Mouse (Mus musculus) CH12.LX (cell line): Measurements from ENCODE around the gene Rhbdf2. TPM values are rescaled to one million over a fixed set of nuclear protein-coding genes. Genes with fewer than 3 reads are reported as not detected.

Experiments
- DNase-seq: peaks from one replicate; pipeline ENCODE4 v3.0.0-alpha.2; 2013; ENCODE audit errors: extremely low read depth
- H3K27ac ChIP-seq: 2 replicates; pipeline ENCODE4 v1.5.1; 2012; ENCODE audit warnings: low read depth, mild to moderate bottlenecking, control low read depth, moderate library complexity; ENCODE audit not compliant: insufficient read depth
- H3K27me3 ChIP-seq: replicated peaks from 2 replicates; pipeline ENCODE3; 2012; ENCODE audit warnings: inconsistent platforms
- H3K36me3 ChIP-seq, 2 experiments: replicated peaks in 1 of 2; 2 replicates each; pipeline versions ENCODE3 to v1.6.1; 2012; ENCODE audit warnings: inconsistent platforms in 1 of 2, low read length in 1 of 2, mild to moderate bottlenecking in 1 of 2, mixed read lengths in 1 of 2, moderate library complexity in 1 of 2; ENCODE audit not compliant: control insufficient read depth in 1 of 2, insufficient read depth in 1 of 2
- H3K4me1 ChIP-seq, 2 experiments: 2 replicates each; pipeline ENCODE4 v1.6.1; 2012; ENCODE audit warnings: inconsistent platforms in 1 of 2, moderate library complexity in 1 of 2; ENCODE audit not compliant: insufficient read depth in 2 of 2, control insufficient read depth in 1 of 2
- H3K4me2 ChIP-seq: 2 replicates; pipeline ENCODE4 v1.6.1; 2012; ENCODE audit warnings: low read depth, mild to moderate bottlenecking, control low read depth; ENCODE audit not compliant: poor library complexity, insufficient read depth, severe bottlenecking
- H3K4me3 ChIP-seq, 3 experiments: fragments of 150-350 bp in 1 of 3; sonication (generic) in 1 of 3; replicated peaks in 1 of 3; 2 replicates each; pipeline versions ENCODE3 to v1.5.1; 2011 to 2012; ENCODE audit warnings: low read depth in 2 of 3, low read length in 2 of 3, mild to moderate bottlenecking in 2 of 3, moderate library complexity in 2 of 3, control low read depth in 1 of 3, improper control_type of control experiment in 1 of 3, inconsistent platforms in 1 of 3, mixed read lengths in 1 of 3; ENCODE audit not compliant: poor library complexity in 1 of 3
- H3K79me2 ChIP-seq: replicated peaks from 2 replicates; pipeline ENCODE4 v1.6.1; 2012; ENCODE audit warnings: mild to moderate bottlenecking, moderate library complexity; ENCODE audit not compliant: control insufficient read depth, poor library complexity, insufficient read depth, severe bottlenecking; ENCODE audit errors: extremely low read depth
- H3K9ac ChIP-seq: 2 replicates; pipeline ENCODE4 v1.6.1; 2012; ENCODE audit warnings: low read depth, mild to moderate bottlenecking, control low read depth, moderate library complexity; ENCODE audit not compliant: insufficient read depth
- H3K9me3 ChIP-seq: replicated peaks from 2 replicates; pipeline ENCODE3; 2012; ENCODE audit warnings: low read length, inconsistent platforms, mixed read lengths
- BHLHE40 ChIP-seq: IDR thresholded peaks from 2 replicates; pipeline ENCODE4 v1.6.1; 2011; ENCODE audit warnings: mild to moderate bottlenecking, low read depth, low read length, improper control_type of control experiment
- CHD1 ChIP-seq: IDR thresholded peaks from 2 replicates; pipeline ENCODE4 v1.6.1; 2012; ENCODE audit warnings: low read depth, low read length, improper control_type of control experiment, inconsistent platforms
- CHD2 ChIP-seq: IDR thresholded peaks from 2 replicates; pipeline ENCODE4 v1.6.1; 2011; ENCODE audit warnings: low read length, improper control_type of control experiment
- E2F4 ChIP-seq: IDR thresholded peaks from 2 replicates; pipeline ENCODE4 v1.6.1; 2011; ENCODE audit warnings: low read depth, low read length, improper control_type of control experiment; ENCODE audit not compliant: insufficient replicate concordance
- EP300 ChIP-seq: IDR thresholded peaks from 2 replicates; pipeline ENCODE4 v1.6.1; 2011; ENCODE audit warnings: low read length, improper control_type of control experiment
- ETS1 ChIP-seq: conservative IDR thresholded peaks from 2 replicates; pipeline ENCODE4 v1.6.1; 2012; ENCODE audit warnings: low read depth, mild to moderate bottlenecking, inconsistent platforms, low read length, improper control_type of control experiment, moderate library complexity
- GABPA ChIP-seq: IDR thresholded peaks from 2 replicates; pipeline ENCODE4 v1.6.1; 2012; ENCODE audit warnings: low read depth, low read length, improper control_type of control experiment, inconsistent platforms; ENCODE audit not compliant: insufficient replicate concordance
- HCFC1 ChIP-seq: IDR thresholded peaks from 2 replicates; pipeline ENCODE4 v1.6.1; 2012; ENCODE audit warnings: low read depth, mild to moderate bottlenecking, inconsistent platforms, low read length, improper control_type of control experiment
- JUN ChIP-seq: IDR thresholded peaks from 2 replicates; pipeline ENCODE4 v1.6.1; 2011; ENCODE audit warnings: low read depth, mild to moderate bottlenecking, low read length, improper control_type of control experiment, moderate library complexity; ENCODE audit not compliant: insufficient read depth
- JUND ChIP-seq: conservative IDR thresholded peaks from 2 replicates; pipeline ENCODE4 v1.6.1; 2011; ENCODE audit warnings: low read depth, low read length, improper control_type of control experiment
- MAFK ChIP-seq: IDR thresholded peaks from 2 replicates; pipeline ENCODE4 v1.6.1; 2011; ENCODE audit warnings: low read length, improper control_type of control experiment; ENCODE audit not compliant: insufficient replicate concordance
- MAX ChIP-seq: IDR thresholded peaks from 2 replicates; pipeline ENCODE4 v1.6.1; 2011; ENCODE audit warnings: low read length, improper control_type of control experiment
- MEF2A ChIP-seq: IDR thresholded peaks from 2 replicates; pipeline ENCODE4 v1.6.1; 2014; ENCODE audit warnings: low read depth, mild to moderate bottlenecking, inconsistent platforms, low read length, improper control_type of control experiment, borderline replicate concordance
- MXI1 ChIP-seq: IDR thresholded peaks from 2 replicates; pipeline ENCODE4 v1.6.1; 2011; ENCODE audit warnings: mild to moderate bottlenecking, low read depth, low read length, improper control_type of control experiment
- NELFE ChIP-seq: IDR thresholded peaks from 2 replicates; pipeline ENCODE4 v1.6.1; 2011; ENCODE audit warnings: low read depth, low read length, improper control_type of control experiment
- NRF1 ChIP-seq: IDR thresholded peaks from 2 replicates; pipeline ENCODE4 v1.6.1; 2014; ENCODE audit warnings: low read depth, mild to moderate bottlenecking, inconsistent platforms, low read length, improper control_type of control experiment, moderate library complexity
- PAX5 ChIP-seq: IDR thresholded peaks from 2 replicates; pipeline ENCODE4 v1.6.1; 2012; ENCODE audit warnings: low read length, inconsistent platforms, mixed read lengths
- POLR2A ChIP-seq: IDR thresholded peaks from 2 replicates; pipeline ENCODE4 v1.6.1; 2011; ENCODE audit warnings: low read depth, mild to moderate bottlenecking, improper control_type of control experiment, low read length
- POLR2AphosphoS2 ChIP-seq: IDR thresholded peaks from 2 replicates; pipeline ENCODE4 v1.6.1; 2011; ENCODE audit warnings: low read depth, low read length, improper control_type of control experiment
- RAD21 ChIP-seq: IDR thresholded peaks from 2 replicates; pipeline ENCODE4 v1.6.1; 2011; ENCODE audit warnings: low read depth, mild to moderate bottlenecking, low read length, improper control_type of control experiment, moderate library complexity
- RCOR1 ChIP-seq: conservative IDR thresholded peaks from 2 replicates; pipeline ENCODE4 v1.6.1; 2012; ENCODE audit warnings: low read depth, mild to moderate bottlenecking, inconsistent platforms, low read length, improper control_type of control experiment
- SIN3A ChIP-seq: IDR thresholded peaks from 2 replicates; pipeline ENCODE4 v1.6.1; 2012; ENCODE audit warnings: low read length, improper control_type of control experiment, inconsistent platforms
- SMC3 ChIP-seq: IDR thresholded peaks from 2 replicates; pipeline ENCODE4 v1.6.1; 2011; ENCODE audit warnings: low read depth, low read length, improper control_type of control experiment
- TCF12 ChIP-seq: IDR thresholded peaks from 2 replicates; pipeline ENCODE4 v1.6.1; 2014; ENCODE audit warnings: low read depth, mild to moderate bottlenecking, inconsistent platforms, low read length, improper control_type of control experiment
- UBTF ChIP-seq: IDR thresholded peaks from 2 replicates; pipeline ENCODE4 v1.6.1; 2012; ENCODE audit warnings: low read depth, mild to moderate bottlenecking, inconsistent platforms, low read length, improper control_type of control experiment, moderate library complexity
- USF1 ChIP-seq: IDR thresholded peaks from 2 replicates; pipeline ENCODE4 v1.6.1; 2014; ENCODE audit warnings: low read depth, mild to moderate bottlenecking, inconsistent platforms, low read length, improper control_type of control experiment
- ZC3H11A ChIP-seq: IDR thresholded peaks from 2 replicates; pipeline ENCODE4 v1.6.1; 2012; ENCODE audit warnings: low read depth, mild to moderate bottlenecking, inconsistent platforms, low read length, improper control_type of control experiment
- ZNF384 ChIP-seq: IDR thresholded peaks from 2 replicates; pipeline ENCODE4 v1.6.1; 2012; ENCODE audit warnings: low read depth, low read length, improper control_type of control experiment, inconsistent platforms
- dilution Hi-C: fragments of 300-500 bp; cut with MboI; formaldehyde crosslinking; loops from 2 replicates; pipeline ENCODE4 v1.14.3; 2020; ENCODE audit warnings: low sequenced_read_pairs; ENCODE audit not compliant: extremely low pct_unique_long_range_greater_than_20kb, extremely low pct_ligation_motif_present
- in situ Hi-C: fragments of 300-500 bp; cut with MboI; formaldehyde crosslinking; loops from 3 replicates; pipeline ENCODE4 v1.14.3; 2019; ENCODE audit warnings: low sequenced_read_pairs, low pct_ligation_motif_present, low pct_unique_long_range_greater_than_20kb, mixed read lengths
- polyA plus RNA-seq: library from polyadenylated mRNA; unstranded; fragments of >175 nt; gene quantifications from 2 replicates; pipeline ENCODE4 v1.2.1, GENCODE M21; 2012; ENCODE audit warnings: low read depth; ENCODE audit not compliant: insufficient read length
- total RNA-seq, 2 experiments: library from RNA; depleted of rRNA; stranded (reverse); fragments of 300-350 nt in 1 of 2; fragments of >200 nt in 1 of 2; gene quantifications; 2 replicates each; pipeline ENCODE4 v1.2.3; 2012 to 2014

The Rhbdf2 gene
- total and polyA plus RNA-seq, 3 experiments = 3.1 to 14.7 (median 12.1) TPM

DNA sequence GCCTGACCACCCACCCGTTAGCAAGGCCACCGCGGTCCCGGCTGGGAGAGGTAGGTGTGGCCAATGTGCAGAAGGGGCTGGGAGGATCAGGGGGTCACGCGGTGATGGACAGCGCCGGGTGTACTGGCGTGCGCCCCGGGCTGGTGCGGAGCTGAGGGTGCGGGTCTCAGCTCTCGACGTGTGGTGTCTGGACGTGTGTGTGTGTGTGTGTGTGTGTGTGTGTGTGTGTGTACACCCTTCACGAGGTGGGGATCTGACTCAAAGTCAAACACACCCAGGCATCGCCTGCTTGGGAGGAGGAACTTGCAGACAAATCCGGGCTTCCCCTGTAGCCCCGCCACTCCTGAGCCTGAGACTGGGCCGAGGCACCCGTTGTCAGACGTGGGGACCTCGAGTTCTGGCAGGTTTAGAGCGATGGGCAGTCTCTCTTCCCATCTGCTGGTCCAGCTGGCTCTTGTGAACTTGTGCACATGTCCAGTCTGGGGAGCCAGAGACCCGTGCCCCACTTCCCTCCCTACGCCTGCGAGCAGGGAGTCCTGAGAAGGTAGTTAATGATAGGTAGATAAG is 27.5 kb upstream of the Rhbdf2 start, which contains the start of gene Cygb:
Gene Cygb (minus strand): TSS at position 59 of the 567 bp plus-strand sequence.
- Histone ChIP-seq H3K27me3 (peaks cover 44% of the 10 kb centered on the region), H3K79me2 (no peaks in the 10 kb centered on the region), H3K27ac (no peak within 1 kb of the TSS), H3K9ac (no peak within 1 kb of the TSS), H3K9me3 (no peaks in the 10 kb centered on the region), H3K4me2 (no peak within 1 kb of the TSS), H3K36me3 (no peaks in the 10 kb centered on the region), H3K4me3 (no peak within 1 kb of the TSS), H3K4me1 (peaks cover 12 to 29% of the 10 kb centered on the region in 2 experiments)
- in situ Hi-C loops (loop anchor here (25.0 kb wide), 1 partner anchor 533 kb away; the partner anchor contains the start of gene Sept9), dilution Hi-C loops (no loop called here)
- no peak for DNase-seq
- TF ChIP-seq JUN (no peak), SIN3A (no peak), RAD21 (no peak), SMC3 (no peak), ZNF384 (no peak), POLR2A (no peak), HCFC1 (no peak), TCF12 (no peak), EP300 (no peak), CHD1 (no peak), JUND (no peak), ZC3H11A (no peak), PAX5 (no peak), GABPA (no peak), E2F4 (no peak), MXI1 (no peak), POLR2AphosphoS2 (no peak), MAX (no peak)

DNA sequence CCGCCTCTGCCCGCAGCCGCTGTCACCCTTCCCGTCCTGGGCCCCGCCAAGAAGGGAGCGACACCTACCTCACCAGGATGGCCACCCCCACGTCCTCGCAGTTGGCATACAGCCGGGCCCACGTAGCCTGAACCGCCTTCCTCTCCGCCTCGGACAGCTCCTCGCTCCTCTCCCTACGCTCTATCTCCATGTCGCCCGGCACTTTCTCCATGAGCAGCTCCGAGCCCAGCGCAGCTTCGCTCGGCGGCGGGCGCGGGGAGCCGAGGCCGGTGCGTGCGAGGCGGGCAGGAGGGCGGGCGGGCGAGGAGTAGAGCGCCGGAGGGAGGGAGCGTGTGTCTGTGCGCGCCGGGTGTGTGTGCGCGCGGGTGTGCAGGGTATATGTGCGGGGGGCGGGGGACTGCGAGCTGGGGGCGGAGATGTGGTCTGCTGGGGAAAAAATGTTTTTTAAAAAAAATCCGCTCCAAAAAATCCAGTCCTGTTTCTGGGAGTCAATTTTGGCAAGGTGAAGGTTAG is 26.9 kb upstream of the Rhbdf2 start:
- no peak for DNase-seq
- Histone ChIP-seq H3K79me2 (no peaks in the 10 kb centered on the region), H3K4me2 (no peak overlapping the region), H3K4me1 (peaks cover 12 to 29% of the 10 kb centered on the region in 2 experiments), H3K9me3 (no peaks in the 10 kb centered on the region), H3K4me3 (no peak overlapping the region), H3K36me3 (no peaks in the 10 kb centered on the region), H3K27me3 (peaks cover 50% of the 10 kb centered on the region), H3K27ac (no peak overlapping the region), H3K9ac (no peak overlapping the region)
- in situ Hi-C loops = loop anchor here (25.0 kb wide), 1 partner anchor 534 kb away; the partner anchor contains the start of gene Sept9
- dilution Hi-C loops = no loop called here
- no peak for TF ChIP-seq GABPA
- TF ChIP-seq NRF1 = no peak
- TF ChIP-seq USF1 = no peak
- no peak for TF ChIP-seq RCOR1
- TF ChIP-seq MXI1 = no peak
- TF ChIP-seq MAX = no peak
- TF ChIP-seq HCFC1 = no peak
- TF ChIP-seq ETS1 = no peak
- no peak for TF ChIP-seq POLR2A
- no peak for TF ChIP-seq UBTF
- no peak for TF ChIP-seq CHD2
- TF ChIP-seq MEF2A = no peak
- no peak for TF ChIP-seq BHLHE40
- no peak for TF ChIP-seq MAFK
- TF ChIP-seq PAX5 = no peak
- TF ChIP-seq NELFE = no peak
